Mouse (Mus musculus): ENCODE measurements around the gene Met. TPM values are rescaled to one million over a fixed set of nuclear protein-coding genes. Genes with fewer than 3 reads are reported as not detected.

Met gene
- polyA plus RNA-seq, 1 experiment from 2014 or later: 2.1 TPM

- H3K9ac ChIP-seq (ENCODE audit: low read length): no peak overlapping the region
- H3K36me3 ChIP-seq (ENCODE audit: control insufficient read depth, insufficient read depth): no peaks in the 10 kb centered on the region
- peaks cover 4% of the 10 kb centered on the region for H3K4me1 ChIP-seq (ENCODE audit: control insufficient read depth, insufficient read depth, low read length)
- no peak for ATAC-seq (replicated peaks; ENCODE audit: extremely low read depth, insufficient read depth, low FRiP score)
- H3K9me3 ChIP-seq (replicated peaks; ENCODE audit: control insufficient read depth, low read length): peaks cover 6% of the 10 kb centered on the region; the same call in 1 of the 2 replicates
- H3K4me2 ChIP-seq (ENCODE audit: low read depth, low read length): no peak overlapping the region
- 40% methylated on average over 5 of the region's 5 CpGs for WGBS
- no peak overlapping the region for H3K27ac ChIP-seq (ENCODE audit: low read length)
- H3K4me3 ChIP-seq (ENCODE audit: low read length): no peak overlapping the region
- no peaks in the 10 kb centered on the region for H3K27me3 ChIP-seq (ENCODE audit: control insufficient read depth, insufficient read depth, low read length)
Measured at GRCm38 (mm10) chr6:17573227-17573626, 109.6 kb downstream of the Met start.

- no peak overlapping the region for H3K4me2 ChIP-seq (ENCODE audit: low read depth, low read length)
- no peak overlapping the region for H3K4me3 ChIP-seq (ENCODE audit: low read length)
- H3K9ac ChIP-seq (ENCODE audit: low read length): no peak overlapping the region
- no peak for ATAC-seq (replicated peaks; ENCODE audit: extremely low read depth, insufficient read depth, low FRiP score)
- H3K27ac ChIP-seq (ENCODE audit: low read length): no peak overlapping the region
- H3K9me3 ChIP-seq (replicated peaks; ENCODE audit: control insufficient read depth, low read length): peaks cover 6% of the 10 kb centered on the region; the same call in 1 of the 2 replicates
- H3K27me3 ChIP-seq (ENCODE audit: control insufficient read depth, insufficient read depth, low read length): no peaks in the 10 kb centered on the region
- peaks cover 4% of the 10 kb centered on the region for H3K4me1 ChIP-seq (ENCODE audit: control insufficient read depth, insufficient read depth, low read length)
- WGBS: 92% methylated on average over 2 of the region's 2 CpGs
- no peaks in the 10 kb centered on the region for H3K36me3 ChIP-seq (ENCODE audit: control insufficient read depth, insufficient read depth)
Measured at GRCm38 (mm10) chr6:17573732-17574131, 110.1 kb downstream of the Met start.

- Histone ChIP-seq H3K4me1 (ENCODE audit: control insufficient read depth, insufficient read depth, low read length) (no peaks in the 10 kb centered on the region; the same call in 1 of the 2 replicates), H3K9me3 (replicated peaks; ENCODE audit: control insufficient read depth, low read length) (peaks cover 6% of the 10 kb centered on the region; the same call in 1 of the 2 replicates), H3K9ac (ENCODE audit: low read length) (no peak overlapping the region), H3K27ac (ENCODE audit: low read length) (no peak overlapping the region), H3K36me3 (ENCODE audit: control insufficient read depth, insufficient read depth) (no peaks in the 10 kb centered on the region), H3K27me3 (ENCODE audit: control insufficient read depth, insufficient read depth, low read length) (no peaks in the 10 kb centered on the region), H3K4me2 (ENCODE audit: low read depth, low read length) (no peak overlapping the region), H3K4me3 (ENCODE audit: low read length) (no peak overlapping the region)
- 28% methylated on average over 3 of the region's 3 CpGs for WGBS
- ATAC-seq (replicated peaks; ENCODE audit: extremely low read depth, insufficient read depth, low FRiP score): no peak
Measured at GRCm38 (mm10) chr6:17578092-17578760, 114.6 kb downstream of the Met start.

GRCm38 (mm10) chr6:17580349-17580748 is 116.7 kb downstream of the Met start:
- H3K36me3 ChIP-seq (ENCODE audit: control insufficient read depth, insufficient read depth): no peaks in the 10 kb centered on the region
- H3K4me3 ChIP-seq (ENCODE audit: low read length): no peak overlapping the region
- H3K27ac ChIP-seq (ENCODE audit: low read length): no peak overlapping the region
- no peaks in the 10 kb centered on the region for H3K27me3 ChIP-seq (ENCODE audit: control insufficient read depth, insufficient read depth, low read length)
- 85% methylated on average over 3 of the region's 3 CpGs for WGBS
- no peak for ATAC-seq (replicated peaks; ENCODE audit: extremely low read depth, insufficient read depth, low FRiP score)
- no peak overlapping the region for H3K9ac ChIP-seq (ENCODE audit: low read length)
- H3K4me2 ChIP-seq (ENCODE audit: low read depth, low read length): no peak overlapping the region
- no peaks in the 10 kb centered on the region for H3K9me3 ChIP-seq (replicated peaks; ENCODE audit: control insufficient read depth, low read length)
- H3K4me1 ChIP-seq (ENCODE audit: control insufficient read depth, insufficient read depth, low read length): no peaks in the 10 kb centered on the region

- Histone ChIP-seq H3K9ac (ENCODE audit: low read length) (peak overlapping the region; percentile 57; the same call in 1 of the 2 replicates), H3K9me3 (replicated peaks; ENCODE audit: control insufficient read depth, low read length) (no peaks in the 10 kb centered on the region), H3K4me2 (ENCODE audit: low read depth, low read length) (peak overlapping the region; percentile 65), H3K4me1 (ENCODE audit: control insufficient read depth, insufficient read depth, low read length) (no peaks in the 10 kb centered on the region), H3K27ac (ENCODE audit: low read length) (no peak overlapping the region), H3K4me3 (ENCODE audit: low read length) (peak overlapping the region; percentile 45), H3K27me3 (ENCODE audit: control insufficient read depth, insufficient read depth, low read length) (no peaks in the 10 kb centered on the region), H3K36me3 (ENCODE audit: control insufficient read depth, insufficient read depth) (no peaks in the 10 kb centered on the region)
- ATAC-seq (replicated peaks; ENCODE audit: extremely low read depth, insufficient read depth, low FRiP score): no peak
- WGBS: 22% methylated on average over 13 of the region's 13 CpGs
Measured at GRCm38 (mm10) chr6:17583982-17584381, 120.4 kb downstream of the Met start.

GRCm38 (mm10) chr6:17589049-17589952 is 125.7 kb downstream of the Met start:
- WGBS: 35% methylated on average over 16 of the region's 16 CpGs
- H3K36me3 ChIP-seq (ENCODE audit: control insufficient read depth, insufficient read depth): no peaks in the 10 kb centered on the region
- H3K9ac ChIP-seq (ENCODE audit: low read length): no peak overlapping the region
- H3K27me3 ChIP-seq (ENCODE audit: control insufficient read depth, insufficient read depth, low read length): no peaks in the 10 kb centered on the region
- peaks cover 12% of the 10 kb centered on the region for H3K9me3 ChIP-seq (replicated peaks; ENCODE audit: control insufficient read depth, low read length)
- ATAC-seq (replicated peaks; ENCODE audit: extremely low read depth, insufficient read depth, low FRiP score): no peak
- H3K4me3 ChIP-seq (ENCODE audit: low read length): no peak overlapping the region
- H3K4me1 ChIP-seq (ENCODE audit: control insufficient read depth, insufficient read depth, low read length): no peaks in the 10 kb centered on the region
- H3K27ac ChIP-seq (ENCODE audit: low read length): no peak overlapping the region
- no peak overlapping the region for H3K4me2 ChIP-seq (ENCODE audit: low read depth, low read length)

- no peak overlapping the region for H3K27ac ChIP-seq (ENCODE audit: low read length)
- 44% methylated on average over 8 of the region's 8 CpGs for WGBS
- H3K4me1 ChIP-seq (ENCODE audit: control insufficient read depth, insufficient read depth, low read length): no peaks in the 10 kb centered on the region
- H3K9me3 ChIP-seq (replicated peaks; ENCODE audit: control insufficient read depth, low read length): peaks cover 12% of the 10 kb centered on the region
- no peak for ATAC-seq (replicated peaks; ENCODE audit: extremely low read depth, insufficient read depth, low FRiP score)
- H3K4me3 ChIP-seq (ENCODE audit: low read length): no peak overlapping the region
- H3K4me2 ChIP-seq (ENCODE audit: low read depth, low read length): no peak overlapping the region
- H3K27me3 ChIP-seq (ENCODE audit: control insufficient read depth, insufficient read depth, low read length): no peaks in the 10 kb centered on the region
- H3K36me3 ChIP-seq (ENCODE audit: control insufficient read depth, insufficient read depth): no peaks in the 10 kb centered on the region
- no peak overlapping the region for H3K9ac ChIP-seq (ENCODE audit: low read length)
Measured at GRCm38 (mm10) chr6:17589953-17590627, 126.5 kb downstream of the Met start.

GRCm38 (mm10) chr6:17593971-17594370 is 130.4 kb downstream of the Met start:
- no peak overlapping the region for H3K27ac ChIP-seq (ENCODE audit: low read length)
- no peaks in the 10 kb centered on the region for H3K27me3 ChIP-seq (ENCODE audit: control insufficient read depth, insufficient read depth, low read length)
- no peaks in the 10 kb centered on the region for H3K4me1 ChIP-seq (ENCODE audit: control insufficient read depth, insufficient read depth, low read length)
- H3K9me3 ChIP-seq (replicated peaks; ENCODE audit: control insufficient read depth, low read length): peaks cover 12% of the 10 kb centered on the region
- H3K9ac ChIP-seq (ENCODE audit: low read length): no peak overlapping the region
- no peak overlapping the region for H3K4me2 ChIP-seq (ENCODE audit: low read depth, low read length)
- 76% methylated on average over 2 of the region's 2 CpGs for WGBS
- H3K36me3 ChIP-seq (ENCODE audit: control insufficient read depth, insufficient read depth): no peaks in the 10 kb centered on the region
- H3K4me3 ChIP-seq (ENCODE audit: low read length): no peak overlapping the region
- no peak for ATAC-seq (replicated peaks; ENCODE audit: extremely low read depth, insufficient read depth, low FRiP score)

Data from heart, embryonic 16.5 days (tissue).